Mouse (Mus musculus) hindbrain, embryonic 15.5 days (tissue): Measurements from ENCODE around the gene Csnk1d. TPM values are rescaled to one million over a fixed set of nuclear protein-coding genes. Genes with fewer than 3 reads are reported as not detected.

ENCODE experiments used
- ATAC-seq: fragments of 200-750 bp; cut with Nextera tagmentation; 2 replicates; pipeline ENCODE4 v1.8.0; 2017; ENCODE audit warnings: low read depth, moderate number of reproducible peaks, moderate TSS enrichment; ENCODE audit not compliant: low FRiP score
- H3K27ac ChIP-seq: fragments of 300-500 bp; sonication (generic); replicated peaks from 2 replicates; pipeline ENCODE4 v1.5.1; 2015; ENCODE audit warnings: mild to moderate bottlenecking, inconsistent platforms
- H3K27me3 ChIP-seq: fragments of 300-500 bp; sonication (generic); 2 replicates; pipeline ENCODE4 v1.6.1; 2015; ENCODE audit warnings: control low read depth, inconsistent platforms
- H3K36me3 ChIP-seq: fragments of 300-500 bp; sonication (generic); 2 replicates; pipeline ENCODE4 v1.6.1; 2015; ENCODE audit warnings: control low read depth, inconsistent platforms
- H3K4me1 ChIP-seq: fragments of 300-500 bp; sonication (generic); replicated peaks from 2 replicates; pipeline ENCODE4 v1.6.1; 2015; ENCODE audit warnings: control low read depth, inconsistent platforms
- H3K4me2 ChIP-seq: fragments of 300-500 bp; sonication (generic); 2 replicates; pipeline ENCODE4 v1.6.1; 2015; ENCODE audit warnings: moderate library complexity, mild to moderate bottlenecking, inconsistent platforms
- H3K4me3 ChIP-seq: fragments of 300-500 bp; sonication (generic); 2 replicates; pipeline ENCODE4 v1.5.1; 2015; ENCODE audit warnings: mild to moderate bottlenecking, inconsistent platforms
- H3K9ac ChIP-seq: fragments of 300-500 bp; sonication (generic); 2 replicates; pipeline ENCODE4 v1.6.1; 2015; ENCODE audit warnings: inconsistent platforms
- H3K9me3 ChIP-seq: fragments of 300-500 bp; sonication (generic); 2 replicates; pipeline ENCODE4 v1.6.1; 2016; ENCODE audit warnings: control low read depth, inconsistent platforms
- WGBS: fragments of 180-500 bp; shearing (Covaris S2); methylation state at CpG from one replicate; pipeline ENCODE4 v1.1.7; 2015; 5-methylcytosine and 5-hydroxymethylcytosine counted together
- polyA plus RNA-seq: library from polyadenylated mRNA; unstranded; fragments of >200 nt; fragmentation: Nextera tagmentation; extraction: Ambion mirVana; gene quantifications from 2 replicates; pipeline ENCODE4 v1.2.1, GENCODE M21; 2015

Gene Csnk1d
- polyA plus RNA-seq, 1 experiment from 2014 or later, result 147 TPM

GRCm38 (mm10) chr11:120949863-120950262 lies 41.3 kb downstream of the Csnk1d start:
- Histone ChIP-seq H3K4me3 (peak overlapping the region; percentile 42), H3K27ac (no peak overlapping the region), H3K9ac (no peak overlapping the region), H3K36me3 (no peaks in the 10 kb centered on the region), H3K4me1 (peaks cover 33% of the 10 kb centered on the region), H3K27me3 (peaks cover 33% of the 10 kb centered on the region), H3K9me3 (no peaks in the 10 kb centered on the region), H3K4me2 (peak overlapping the region; percentile 66)
- no peak for ATAC-seq
- WGBS, result 17% methylated on average over 10 of the region's 10 CpGs

GRCm38 (mm10) chr11:120948861-120949851 lies 42.0 kb downstream of the Csnk1d start:
- Histone ChIP-seq H3K36me3 (no peaks in the 10 kb centered on the region), H3K9me3 (no peaks in the 10 kb centered on the region), H3K4me2 (peak overlapping the region; percentile 66), H3K4me1 (peaks cover 33% of the 10 kb centered on the region), H3K4me3 (peak overlapping the region; percentile 42), H3K27ac (no peak overlapping the region), H3K9ac (peak overlapping the region; percentile 19; the same call in 1 of the 2 replicates), H3K27me3 (peaks cover 33% of the 10 kb centered on the region)
- whole genome bisulfite sequencing, result 1% methylated on average over 71 of the region's 75 CpGs
- ATAC-seq, result no peak

- H3K9ac ChIP-seq, result peak within 1 kb of the TSS; percentile 19; the same call in 1 of the 2 replicates
- H3K4me2 ChIP-seq, result peak within 1 kb of the TSS; percentile 66
- whole genome bisulfite sequencing, result 28% methylated on average over 12 of the region's 12 CpGs
Observed at GRCm38 (mm10) chr11:120948328-120948727, 42.8 kb downstream of the Csnk1d start, which contains the start of gene Slc16a3. Gene Slc16a3, plus strand, starts transcription at chr11:120948480.

GRCm38 (mm10) chr11:120945926-120946325 lies 45.2 kb downstream of the Csnk1d start:
- no peak overlapping the region for H3K9ac ChIP-seq
- peaks cover 33% of the 10 kb centered on the region for H3K27me3 ChIP-seq
- H3K9me3 ChIP-seq, result no peaks in the 10 kb centered on the region
- H3K4me3 ChIP-seq, result no peak overlapping the region
- WGBS, result 93% methylated on average over 5 of the region's 5 CpGs
- no peaks in the 10 kb centered on the region for H3K36me3 ChIP-seq
- peaks cover 23% of the 10 kb centered on the region for H3K4me1 ChIP-seq
- no peak for ATAC-seq
- no peak overlapping the region for H3K27ac ChIP-seq
- no peak overlapping the region for H3K4me2 ChIP-seq

More at GRCm38 (mm10) chr11:120948328-120948727, 42.8 kb downstream of the Csnk1d start, which contains the start of gene Slc16a3:
- Histone ChIP-seq H3K36me3 (no peaks in the 10 kb centered on the region), H3K27me3 (peaks cover 33% of the 10 kb centered on the region), H3K9me3 (no peaks in the 10 kb centered on the region), H3K27ac (no peak within 1 kb of the TSS), H3K4me1 (peaks cover 33% of the 10 kb centered on the region), H3K4me3 (peak within 1 kb of the TSS; percentile 42)
- ATAC-seq, result no peak

GRCm38 (mm10) chr11:120945266-120945665 lies 45.9 kb downstream of the Csnk1d start:
- Histone ChIP-seq H3K27me3 (peaks cover 27% of the 10 kb centered on the region), H3K36me3 (no peaks in the 10 kb centered on the region), H3K4me3 (no peak overlapping the region), H3K9ac (no peak overlapping the region), H3K9me3 (no peaks in the 10 kb centered on the region), H3K4me1 (peaks cover 17% of the 10 kb centered on the region), H3K4me2 (no peak overlapping the region), H3K27ac (no peak overlapping the region)
- WGBS, result 83% methylated on average over 7 of the region's 7 CpGs
- ATAC-seq, result no peak

- no peak for ATAC-seq
- Histone ChIP-seq H3K4me1 (no peaks in the 10 kb centered on the region), H3K27me3 (no peaks in the 10 kb centered on the region), H3K4me2 (no peak overlapping the region), H3K9me3 (no peaks in the 10 kb centered on the region), H3K36me3 (no peaks in the 10 kb centered on the region), H3K27ac (no peak overlapping the region), H3K9ac (no peak overlapping the region), H3K4me3 (no peak overlapping the region)
- 86% methylated on average over 6 of the region's 6 CpGs for WGBS
Observed at GRCm38 (mm10) chr11:120940959-120941358, 50.2 kb downstream of the Csnk1d start.

- WGBS, result 71% methylated on average over 6 of the region's 6 CpGs
Observed at GRCm38 (mm10) chr11:120939712-120940341, 51.3 kb downstream of the Csnk1d start.

GRCm38 (mm10) chr11:120938795-120939194 lies 52.3 kb downstream of the Csnk1d start:
- no peaks in the 10 kb centered on the region for H3K36me3 ChIP-seq
- no peak overlapping the region for H3K9ac ChIP-seq
- 42% methylated on average over 4 of the region's 4 CpGs for WGBS
- no peaks in the 10 kb centered on the region for H3K27me3 ChIP-seq
- no peaks in the 10 kb centered on the region for H3K9me3 ChIP-seq
- no peak overlapping the region for H3K4me3 ChIP-seq
- H3K27ac ChIP-seq, result no peak overlapping the region
- H3K4me2 ChIP-seq, result no peak overlapping the region
- no peak for ATAC-seq
- H3K4me1 ChIP-seq, result no peaks in the 10 kb centered on the region

More at GRCm38 (mm10) chr11:120939712-120940341, 51.3 kb downstream of the Csnk1d start:
- no peaks in the 10 kb centered on the region for H3K36me3 ChIP-seq
- no peak overlapping the region for H3K27ac ChIP-seq
- no peaks in the 10 kb centered on the region for H3K9me3 ChIP-seq
- no peak overlapping the region for H3K9ac ChIP-seq
- H3K27me3 ChIP-seq, result no peaks in the 10 kb centered on the region
- H3K4me1 ChIP-seq, result no peaks in the 10 kb centered on the region
- H3K4me2 ChIP-seq, result no peak overlapping the region
- H3K4me3 ChIP-seq, result no peak overlapping the region
- ATAC-seq, result no peak

- Histone ChIP-seq H3K4me2 (no peak overlapping the region), H3K36me3 (no peaks in the 10 kb centered on the region), H3K27ac (no peak overlapping the region), H3K9ac (no peak overlapping the region), H3K27me3 (no peaks in the 10 kb centered on the region), H3K4me3 (no peak overlapping the region), H3K4me1 (peaks cover 2% of the 10 kb centered on the region; the same call in 1 of the 2 replicates), H3K9me3 (no peaks in the 10 kb centered on the region)
- 93% methylated on average over 1 of the region's 1 CpGs for WGBS
- ATAC-seq, result no peak
Observed at GRCm38 (mm10) chr11:120937976-120938375, 53.2 kb downstream of the Csnk1d start.

- ATAC-seq, result peak; percentile 91
- H3K4me1 ChIP-seq, result peaks cover 13% of the 10 kb centered on the region
- 9% methylated on average over 44 of the region's 44 CpGs for WGBS
- no peaks in the 10 kb centered on the region for H3K36me3 ChIP-seq
- H3K27me3 ChIP-seq, result no peaks in the 10 kb centered on the region
- peak within 1 kb of the TSS; percentile 55 for H3K9ac ChIP-seq
- H3K4me2 ChIP-seq, result peak within 1 kb of the TSS; percentile 82
- H3K9me3 ChIP-seq, result no peaks in the 10 kb centered on the region
- H3K27ac ChIP-seq, result 0 out of 2 replicates have a peak within 1 kb of the TSS, but pooled peaks have one; percentile 40
- peak within 1 kb of the TSS; percentile 80 for H3K4me3 ChIP-seq
Observed at GRCm38 (mm10) chr11:120932564-120933398, 58.3 kb downstream of the Csnk1d start, which contains the start of gene Ccdc57. Gene Ccdc57, minus strand, starts transcription at chr11:120932872.

- Histone ChIP-seq H3K4me2 (peak overlapping the region; percentile 82), H3K4me3 (no peak overlapping the region), H3K27ac (no peak overlapping the region), H3K4me1 (peaks cover 13% of the 10 kb centered on the region), H3K27me3 (no peaks in the 10 kb centered on the region), H3K9ac (no peak overlapping the region), H3K9me3 (no peaks in the 10 kb centered on the region), H3K36me3 (no peaks in the 10 kb centered on the region)
- 97% methylated on average over 4 of the region's 4 CpGs for WGBS
- ATAC-seq, result no peak
Observed at GRCm38 (mm10) chr11:120931479-120931878, 59.7 kb downstream of the Csnk1d start.
